Mouse (Mus musculus): ENCODE data around the gene Gba2. TPM values are rescaled to one million over a fixed set of nuclear protein-coding genes. Genes with fewer than 3 reads are reported as not detected.

Gene Gba2
- polyA plus RNA-seq, 1 experiment = 16.8 TPM

- DNase-seq (ENCODE audit: low spot score) = no peak
Measured at GRCm38 (mm10) chr4:43581381-43581780, 2.7 kb upstream of the Gba2 start.

GRCm38 (mm10) chr4:43580721-43581120 lies 2.0 kb upstream of the Gba2 start:
- no peak for DNase-seq (ENCODE audit: low spot score)

GRCm38 (mm10) chr4:43579731-43580130 lies 1.1 kb upstream of the Gba2 start:
- no peak for DNase-seq (ENCODE audit: low spot score)

- no peak for DNase-seq (ENCODE audit: low spot score)
Measured at GRCm38 (mm10) chr4:43579256-43579655, 583 bp upstream of the Gba2 start.

GRCm38 (mm10) chr4:43577237-43577881 lies 1.3 kb downstream of the Gba2 start:
- DNase-seq (ENCODE audit: low spot score) = no peak

GRCm38 (mm10) chr4:43575356-43575755 lies 3.3 kb downstream of the Gba2 start:
- no peak for DNase-seq (ENCODE audit: low spot score)

- DNase-seq (ENCODE audit: low spot score) = no peak
Measured at GRCm38 (mm10) chr4:43573561-43573960, 5.1 kb downstream of the Gba2 start.

GRCm38 (mm10) chr4:43571395-43572045 lies 7.2 kb downstream of the Gba2 start:
- no peak for DNase-seq (ENCODE audit: low spot score)

GRCm38 (mm10) chr4:43567140-43567539 lies 11.5 kb downstream of the Gba2 start:
- DNase-seq (ENCODE audit: low spot score) = no peak

GRCm38 (mm10) chr4:43564231-43564630 lies 14.4 kb downstream of the Gba2 start:
- DNase-seq (ENCODE audit: low spot score) = no peak

- no peak for DNase-seq (ENCODE audit: low spot score)
Measured at GRCm38 (mm10) chr4:43563601-43563875, 15.1 kb downstream of the Gba2 start.

GRCm38 (mm10) chr4:43562769-43563600 lies 15.7 kb downstream of the Gba2 start:
- DNase-seq (ENCODE audit: low spot score) = no peak

- peak; percentile 87 for DNase-seq (ENCODE audit: low spot score)
Measured at GRCm38 (mm10) chr4:43561997-43562768, 16.5 kb downstream of the Gba2 start, which contains the start of the genes Creb3 and Tln1. Gene Creb3 (plus strand): TSS chr4:43562332. Gene Tln1 (minus strand): TSS chr4:43562691.

- no peak for DNase-seq (ENCODE audit: low spot score)
Measured at GRCm38 (mm10) chr4:43561436-43561996, 17.2 kb downstream of the Gba2 start.

- DNase-seq (ENCODE audit: low spot score) = no peak
Measured at GRCm38 (mm10) chr4:43560976-43561375, 17.7 kb downstream of the Gba2 start.

GRCm38 (mm10) chr4:43560243-43560611 lies 18.4 kb downstream of the Gba2 start:
- no peak for DNase-seq (ENCODE audit: low spot score)

GRCm38 (mm10) chr4:43559519-43560242 lies 19.0 kb downstream of the Gba2 start:
- no peak for DNase-seq (ENCODE audit: low spot score)

GRCm38 (mm10) chr4:43558631-43559356 lies 19.9 kb downstream of the Gba2 start:
- no peak for DNase-seq (ENCODE audit: low spot score)

GRCm38 (mm10) chr4:43558028-43558630 lies 20.5 kb downstream of the Gba2 start:
- no peak for DNase-seq (ENCODE audit: low spot score)

GRCm38 (mm10) chr4:43555926-43556325 lies 22.7 kb downstream of the Gba2 start:
- DNase-seq (ENCODE audit: low spot score) = no peak
